Mouse (Mus musculus): ENCODE measurements around the gene Plekhm3.
"Not testable (repeated sequence)": the region's sequence is repeated elsewhere in the genome, so short reads cannot be mapped to it uniquely, and the experiment has no call there.

Plekhm3 gene

DNA sequence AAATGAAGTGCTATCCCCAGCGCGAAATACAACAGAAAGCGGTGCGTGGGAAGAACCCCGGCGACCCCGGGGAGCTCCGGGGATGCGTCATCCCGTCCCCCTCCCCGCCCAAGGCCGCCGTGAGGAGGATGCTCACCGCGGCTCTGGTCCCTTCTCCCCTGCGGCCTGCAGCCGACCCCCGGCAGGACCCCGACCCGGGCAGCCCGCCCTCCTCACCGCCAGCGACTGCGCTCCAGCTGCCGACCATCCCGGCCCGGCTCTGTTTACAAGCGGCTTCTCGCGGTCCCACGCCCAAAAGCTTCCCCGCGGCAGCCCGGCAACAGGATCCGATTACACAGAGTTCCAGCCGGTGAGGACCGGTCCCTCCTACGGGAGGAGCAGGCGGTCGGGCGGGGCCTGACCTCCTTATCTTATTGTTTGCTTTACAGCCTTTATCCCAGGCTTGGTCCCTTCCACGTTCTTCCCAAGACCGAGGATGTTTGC, at the start of gene Plekhm3:
TSS of gene Plekhm3 (minus strand) at position 346 of the 483 bp plus-strand sequence.
- peak; percentile 73 to 80 for DNase-seq (ENCODE audit: low spot score in 2 of 2)

DNA sequence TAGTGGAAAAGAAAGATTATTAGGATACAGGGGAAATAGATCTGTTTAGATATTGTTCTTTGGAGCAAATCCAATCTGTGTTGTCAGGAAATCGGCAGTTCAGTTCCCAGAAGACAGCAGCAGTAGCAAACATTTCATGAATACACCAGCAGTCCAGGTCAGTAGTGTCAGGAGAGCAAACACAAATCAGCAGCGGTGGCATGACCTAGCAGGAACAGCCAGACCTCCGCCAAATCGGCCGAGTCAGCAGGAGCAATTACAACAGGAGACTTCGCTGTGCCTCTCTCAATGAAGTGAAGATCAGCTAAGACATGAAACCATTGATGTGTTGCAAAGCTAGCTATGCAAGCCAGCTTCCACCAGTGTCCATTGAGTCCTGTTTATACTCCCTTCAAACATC, 49.0 kb upstream of the Plekhm3 start:
- no peak for DNase-seq (ENCODE audit: low spot score in 2 of 2)

- DNase-seq (ENCODE audit: low spot score in 2 of 2) = no peak
These were observed 47.9 kb upstream of the Plekhm3 start for GRCm38 (mm10) chr1:65004526-65004925.

- no peak for DNase-seq (ENCODE audit: low spot score in 2 of 2)
These were observed 36.6 kb upstream of the Plekhm3 start for GRCm38 (mm10) chr1:64993206-64993605.

- DNase-seq (ENCODE audit: low spot score in 2 of 2) = no peak
These were observed 31.6 kb upstream of the Plekhm3 start for GRCm38 (mm10) chr1:64988176-64988575.

- DNase-seq (ENCODE audit: low spot score in 2 of 2) = peak; percentile 54 to 61
These were observed 29.5 kb upstream of the Plekhm3 start for GRCm38 (mm10) chr1:64986120-64986519.

- no peak for DNase-seq (ENCODE audit: low spot score in 2 of 2)
These were observed 26.6 kb upstream of the Plekhm3 start for GRCm38 (mm10) chr1:64983247-64983646.

DNA sequence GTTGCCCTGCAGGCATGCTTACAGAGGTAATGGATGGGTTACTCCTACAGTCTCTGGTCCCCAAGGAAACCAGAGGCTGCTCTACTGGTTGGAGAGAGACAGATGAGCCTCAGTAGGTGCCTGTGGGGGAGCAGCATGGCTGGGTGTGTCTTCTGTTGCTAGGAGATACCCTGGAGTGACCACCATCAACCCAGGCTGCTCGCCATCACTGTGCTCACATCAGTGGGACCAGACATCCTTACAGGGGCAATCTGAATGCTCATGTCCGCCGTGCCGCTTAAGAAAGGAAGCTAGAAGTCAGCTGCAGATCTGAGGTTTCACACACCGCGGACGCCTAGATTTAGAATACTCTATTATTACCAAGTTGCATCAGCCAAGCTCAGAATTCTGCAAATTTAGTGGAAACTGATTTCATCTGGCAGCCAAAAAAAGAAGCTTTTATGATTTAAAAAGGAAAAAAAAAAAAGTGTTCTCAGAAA, 21.7 kb upstream of the Plekhm3 start:
- peak; percentile 22 to 28 for DNase-seq (ENCODE audit: low spot score in 2 of 2)

GRCm38 (mm10) chr1:64975346-64975745, 18.7 kb upstream of the Plekhm3 start:
- DNase-seq (ENCODE audit: low spot score in 2 of 2) = no peak

DNA sequence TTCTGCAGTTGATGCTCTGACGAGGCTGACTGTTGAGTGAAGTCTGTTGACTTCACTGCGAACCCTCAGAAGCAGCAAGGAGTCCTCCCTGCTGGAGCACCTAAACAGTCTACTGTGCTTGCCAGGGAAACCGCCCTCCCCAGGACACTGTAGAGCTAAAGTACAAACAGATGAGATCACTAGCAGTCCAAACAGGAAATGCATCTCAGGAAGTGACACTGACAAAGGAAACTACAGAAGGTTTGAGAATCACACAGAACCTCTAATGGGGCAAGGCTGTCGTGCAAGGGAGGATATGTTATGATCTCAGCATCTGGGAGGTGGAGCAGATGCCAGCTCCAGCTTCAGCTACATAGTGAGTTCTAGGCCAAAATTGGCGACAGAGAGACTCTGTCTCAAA, 14.1 kb upstream of the Plekhm3 start:
- no peak for DNase-seq (ENCODE audit: low spot score in 2 of 2)

- DNase-seq (ENCODE audit: low spot score in 2 of 2) = no peak
These were observed 431 bp upstream of the Plekhm3 start for GRCm38 (mm10) chr1:64957021-64957489.

GRCm38 (mm10) chr1:64954786-64955185, 1.8 kb downstream of the Plekhm3 start:
- DNase-seq (ENCODE audit: low spot score in 2 of 2) = not testable (repeated sequence)

GRCm38 (mm10) chr1:64950271-64950670, 6.4 kb downstream of the Plekhm3 start:
- DNase-seq (ENCODE audit: low spot score in 2 of 2) = no peak

DNA sequence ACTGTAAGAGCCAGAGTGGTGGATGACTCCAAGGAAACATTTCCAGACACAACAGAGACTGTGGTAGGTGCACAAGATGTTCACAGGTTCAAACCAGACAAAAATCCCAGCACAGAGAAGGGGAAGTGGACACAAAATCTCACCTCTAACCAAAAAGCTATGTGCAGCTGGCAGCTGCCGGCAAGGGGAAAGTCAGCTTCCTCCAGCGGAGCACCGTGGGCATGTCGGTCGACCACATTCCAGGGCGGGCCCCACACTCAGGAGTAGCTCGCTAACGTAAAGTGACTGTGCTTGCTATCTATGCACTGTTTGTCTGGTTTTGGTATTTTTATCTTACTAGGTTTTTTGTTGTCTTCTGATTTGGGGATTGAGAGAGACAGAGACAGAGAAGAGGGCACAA, 7.2 kb downstream of the Plekhm3 start:
- DNase-seq (ENCODE audit: low spot score in 2 of 2) = no peak

GRCm38 (mm10) chr1:64946106-64946505, 10.5 kb downstream of the Plekhm3 start:
- no peak for DNase-seq (ENCODE audit: low spot score in 2 of 2)

DNA sequence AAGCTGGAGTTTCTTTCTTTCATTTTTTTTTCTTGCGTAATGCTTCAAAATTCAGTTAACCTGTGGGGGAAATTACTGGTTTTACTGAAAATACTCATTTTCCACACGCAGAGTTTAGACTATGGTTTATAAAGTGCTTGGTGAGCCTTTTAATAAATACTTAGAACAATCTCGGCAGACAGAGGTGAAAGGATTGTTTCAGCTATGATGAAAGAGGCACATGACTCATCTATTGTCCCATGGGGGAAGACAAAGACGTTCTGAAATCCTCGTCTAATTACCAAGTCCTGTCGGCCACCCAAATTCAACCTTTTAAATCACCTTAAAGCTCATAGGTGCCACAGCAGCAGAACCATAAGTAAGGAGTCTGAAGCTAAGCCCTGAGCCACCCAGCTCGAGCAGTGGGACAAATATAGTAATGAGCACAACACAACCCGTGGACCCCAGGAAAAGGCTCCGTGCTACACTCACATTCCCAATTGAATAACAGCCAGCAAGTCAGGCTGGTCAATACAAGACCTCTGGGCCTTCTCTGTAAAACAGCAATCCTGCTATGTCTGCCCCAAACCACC, 11.3 kb downstream of the Plekhm3 start:
- DNase-seq (ENCODE audit: low spot score in 2 of 2) = no peak

DNA sequence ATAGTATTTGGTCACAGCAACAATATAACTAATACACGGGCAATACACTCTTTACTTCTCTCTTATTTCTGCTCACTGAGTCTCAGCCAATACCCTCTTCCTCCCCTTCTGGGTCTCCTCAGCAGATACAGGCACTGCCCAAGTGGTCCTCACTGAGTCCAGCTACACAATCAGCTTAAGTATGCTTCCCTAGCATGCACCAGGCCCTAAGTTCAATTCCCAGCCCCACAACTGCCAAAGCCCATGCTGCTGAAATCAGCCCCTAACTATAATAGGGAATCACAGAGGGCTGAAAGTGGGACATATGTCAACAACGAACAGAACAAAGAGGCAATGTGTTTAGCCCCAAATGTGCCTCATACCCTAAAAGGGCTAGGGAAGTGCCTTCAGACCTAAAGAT, 11.9 kb downstream of the Plekhm3 start:
- no peak for DNase-seq (ENCODE audit: low spot score in 2 of 2)

- DNase-seq (ENCODE audit: low spot score in 2 of 2) = no peak
These were observed 14.4 kb downstream of the Plekhm3 start for GRCm38 (mm10) chr1:64942006-64942755.

DNA sequence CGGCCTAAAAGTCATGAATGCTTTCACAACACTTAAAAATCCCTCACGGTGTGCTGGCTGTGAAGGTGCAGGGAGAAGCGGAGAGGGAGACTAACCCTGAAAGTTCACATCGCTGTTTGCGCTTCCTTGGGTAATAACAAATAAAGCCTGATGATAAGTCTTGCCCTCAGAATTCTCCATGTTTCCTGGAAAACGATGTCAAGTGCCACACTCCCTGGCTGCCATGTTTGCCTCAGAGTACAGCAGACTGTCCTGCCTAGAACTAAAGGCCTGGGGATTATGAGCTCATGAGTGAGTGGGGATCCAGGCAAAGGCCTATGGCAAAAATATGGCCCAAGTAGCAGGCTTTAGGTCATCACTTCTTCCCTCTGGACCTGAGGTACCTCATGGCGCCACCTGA, 17.7 kb downstream of the Plekhm3 start:
- DNase-seq (ENCODE audit: low spot score in 2 of 2) = no peak

DNA sequence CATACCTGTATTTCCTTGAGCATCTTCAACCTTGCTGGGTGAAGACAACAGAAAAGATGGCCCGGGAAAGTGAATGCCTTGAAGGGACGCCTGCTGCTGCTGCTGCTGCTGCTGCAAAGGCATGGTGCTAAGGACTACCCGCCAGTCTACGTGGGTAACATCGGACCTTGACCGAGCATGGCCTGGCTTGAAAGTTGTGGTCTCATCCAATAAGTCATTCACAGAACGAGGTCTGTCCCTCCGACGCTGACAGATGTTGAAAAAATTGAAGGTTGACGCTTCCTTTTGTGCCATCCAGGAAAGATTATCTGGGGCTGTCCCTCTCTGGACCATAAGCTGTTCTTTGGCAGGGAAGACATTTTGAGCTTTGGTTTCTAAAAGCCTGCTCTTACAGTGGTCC, 18.9 kb downstream of the Plekhm3 start:
- no peak for DNase-seq (ENCODE audit: low spot score in 2 of 2)

DNA sequence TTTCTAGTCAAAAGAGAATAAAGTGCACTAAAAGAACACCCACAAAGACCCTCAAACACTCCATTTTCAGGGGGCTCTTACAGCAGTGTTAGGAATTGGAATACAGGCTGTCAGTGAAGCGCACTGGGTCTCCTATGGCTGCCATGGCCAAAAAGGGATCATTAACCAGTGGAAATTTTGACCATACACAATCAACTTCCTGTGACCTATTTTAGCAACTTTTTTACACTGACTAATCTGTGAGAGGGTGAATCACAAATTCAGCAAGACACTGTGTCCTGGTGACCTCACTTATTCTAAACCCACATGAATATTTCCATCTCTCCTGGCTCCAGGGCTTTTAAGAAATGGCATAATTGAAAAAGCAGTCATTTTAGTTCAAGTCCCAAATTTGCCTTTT, 23.7 kb downstream of the Plekhm3 start:
- DNase-seq (ENCODE audit: low spot score in 2 of 2) = no peak

DNA sequence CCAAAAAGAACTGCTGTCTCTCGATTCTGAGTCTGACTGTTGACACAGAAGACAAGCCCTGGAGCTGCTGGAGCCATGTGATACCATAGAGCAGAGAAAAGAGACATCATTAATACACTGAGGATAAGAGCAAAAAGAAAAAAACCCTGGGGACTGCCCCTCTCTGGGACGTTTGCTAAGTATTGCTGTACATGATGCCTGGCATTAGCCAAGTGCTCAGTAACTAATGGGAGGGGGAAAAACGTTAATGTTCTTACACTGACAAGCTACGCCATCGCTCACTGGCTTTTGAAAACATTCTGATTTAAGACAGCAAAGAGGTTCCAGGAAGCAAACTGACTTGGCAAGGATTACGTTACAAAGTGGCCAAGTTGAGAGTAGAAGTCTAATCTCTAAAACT, 26.5 kb downstream of the Plekhm3 start:
- no peak for DNase-seq (ENCODE audit: low spot score in 2 of 2)

GRCm38 (mm10) chr1:64929673-64930072, 27.0 kb downstream of the Plekhm3 start:
- DNase-seq (ENCODE audit: low spot score in 2 of 2) = no peak

Data from frontal cortex, postnatal 25 days (tissue).